Mouse (Mus musculus) intestine, postnatal 0 days (tissue): ENCODE measurements around the gene Pim1. TPM values are rescaled to one million over a fixed set of nuclear protein-coding genes. Genes with fewer than 3 reads are reported as not detected.

Experiments
- ATAC-seq: fragments of 200-750 bp; cut with Nextera tagmentation; 2 replicates; pipeline ENCODE4 v1.8.0; 2017; ENCODE audit warnings: mild to moderate bottlenecking, moderate TSS enrichment, moderate library complexity
- H3K27ac ChIP-seq: fragments of 300-500 bp; sonication (generic); 2 replicates; pipeline ENCODE4 v1.5.1; 2014; ENCODE audit warnings: mild to moderate bottlenecking, low read depth, low read length, moderate library complexity
- H3K27me3 ChIP-seq: fragments of 300-500 bp; sonication (generic); replicated peaks from 2 replicates; pipeline ENCODE4 v1.6.1; 2014; ENCODE audit warnings: low read length, mixed read lengths; ENCODE audit not compliant: control insufficient read depth, insufficient read depth
- H3K36me3 ChIP-seq: fragments of 300-500 bp; sonication (generic); 2 replicates; pipeline ENCODE4 v1.6.1; 2014; ENCODE audit warnings: mild to moderate bottlenecking, moderate library complexity; ENCODE audit not compliant: control insufficient read depth, insufficient read depth
- H3K4me1 ChIP-seq: fragments of 300-500 bp; sonication (generic); replicated peaks from 2 replicates; pipeline ENCODE4 v1.6.1; 2014; ENCODE audit warnings: antibody characterized with exemption, low read length, mixed read lengths; ENCODE audit not compliant: control insufficient read depth, insufficient read depth
- H3K4me2 ChIP-seq: fragments of 300-500 bp; sonication (generic); replicated peaks from 2 replicates; pipeline ENCODE4 v1.6.1; 2014; ENCODE audit warnings: low read depth, mild to moderate bottlenecking, moderate library complexity
- H3K4me3 ChIP-seq: fragments of 300-500 bp; sonication (generic); 2 replicates; pipeline ENCODE4 v1.5.1; 2014; ENCODE audit warnings: low read depth, low read length
- H3K9ac ChIP-seq: fragments of 300-500 bp; sonication (generic); 2 replicates; pipeline ENCODE4 v1.6.1; 2014; ENCODE audit warnings: mild to moderate bottlenecking, low read depth, low read length
- H3K9me3 ChIP-seq: fragments of 300-500 bp; sonication (generic); 2 replicates; pipeline ENCODE4 v1.6.1; 2016; ENCODE audit warnings: mixed run types; ENCODE audit not compliant: control insufficient read depth
- CTCF ChIP-seq: sonication (generic); IDR thresholded peaks from 2 replicates; pipeline ENCODE4 v1.5.1; 2016; ENCODE audit warnings: low read depth, mild to moderate bottlenecking, control low read depth, antibody characterized with exemption, moderate library complexity
- WGBS: fragments of 180-500 bp; shearing (Covaris S2); extraction: QIAGEN DNeasy Blood & Tissue Kit; methylation state at CpG from one replicate; pipeline ENCODE4 v1.1.7; 2014; 5-methylcytosine and 5-hydroxymethylcytosine counted together
- polyA plus RNA-seq: library from polyadenylated mRNA; unstranded; fragments of >200 nt; fragmentation: Nextera tagmentation; extraction: Ambion mirVana; gene quantifications from 2 replicates; pipeline ENCODE4 v1.2.1, GENCODE M21; 2015

Gene Pim1
- 16.8 and 18.9 TPM in 2 replicates for polyA plus RNA-seq

DNA sequence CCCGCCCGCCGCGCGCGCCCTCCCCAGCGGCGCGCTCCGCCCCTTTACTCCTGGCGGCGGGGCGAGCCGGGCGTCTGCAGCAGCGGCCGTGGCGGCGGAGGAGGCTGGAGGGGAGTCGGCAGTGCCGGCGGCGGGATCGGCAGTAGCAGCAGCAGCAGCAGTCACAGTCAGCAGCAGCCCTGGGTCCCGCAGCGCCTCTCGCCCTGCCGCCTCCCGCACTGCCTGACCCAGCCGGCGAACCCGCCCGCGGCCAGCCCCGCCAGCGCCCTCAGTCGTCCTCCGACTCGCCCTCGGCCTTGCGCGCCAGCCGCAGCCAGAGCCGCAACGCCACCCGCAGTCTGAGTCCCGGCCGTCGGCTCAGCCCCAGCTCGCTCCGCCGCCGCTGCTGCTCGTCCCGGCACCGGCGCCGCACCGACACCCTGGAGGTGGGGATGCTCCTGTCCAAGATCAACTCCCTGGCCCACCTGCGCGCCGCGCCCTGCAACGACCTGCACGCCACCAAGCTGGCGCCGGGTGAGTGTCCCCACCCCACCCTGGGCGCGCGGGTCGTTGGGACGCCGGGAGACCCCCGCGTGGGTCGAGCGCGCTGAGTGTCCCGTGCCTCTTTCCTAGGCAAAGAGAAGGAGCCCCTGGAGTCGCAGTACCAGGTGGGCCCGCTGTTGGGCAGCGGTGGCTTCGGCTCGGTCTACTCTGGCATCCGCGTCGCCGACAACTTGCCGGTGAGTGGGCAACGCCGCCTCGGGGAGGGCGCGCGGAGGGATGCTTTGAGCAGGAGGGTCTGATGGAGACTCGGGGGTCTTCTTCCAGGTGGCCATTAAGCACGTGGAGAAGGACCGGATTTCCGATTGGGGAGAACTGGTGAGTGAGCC is at the start of gene Pim1:
Gene Pim1 (plus strand): TSS at position 41 of the 869 bp plus-strand sequence.
- Histone ChIP-seq H3K4me3 (peak within 1 kb of the TSS; percentile 96), H3K36me3 (peaks cover 19% of the 10 kb centered on the region), H3K4me2 (peak within 1 kb of the TSS; percentile 89), H3K9ac (peak within 1 kb of the TSS; percentile 95), H3K4me1 (peaks cover 14% of the 10 kb centered on the region; the same call in 1 of the 2 replicates), H3K9me3 (no peaks in the 10 kb centered on the region), H3K27ac (peak within 1 kb of the TSS; percentile 95), H3K27me3 (no peaks in the 10 kb centered on the region)
- peak; percentile 29 for TF ChIP-seq CTCF
- peak; percentile 34; the same call in 1 of the 2 replicates for ATAC-seq
- WGBS: under 1% methylated on average over 73 of the region's 99 CpGs

DNA sequence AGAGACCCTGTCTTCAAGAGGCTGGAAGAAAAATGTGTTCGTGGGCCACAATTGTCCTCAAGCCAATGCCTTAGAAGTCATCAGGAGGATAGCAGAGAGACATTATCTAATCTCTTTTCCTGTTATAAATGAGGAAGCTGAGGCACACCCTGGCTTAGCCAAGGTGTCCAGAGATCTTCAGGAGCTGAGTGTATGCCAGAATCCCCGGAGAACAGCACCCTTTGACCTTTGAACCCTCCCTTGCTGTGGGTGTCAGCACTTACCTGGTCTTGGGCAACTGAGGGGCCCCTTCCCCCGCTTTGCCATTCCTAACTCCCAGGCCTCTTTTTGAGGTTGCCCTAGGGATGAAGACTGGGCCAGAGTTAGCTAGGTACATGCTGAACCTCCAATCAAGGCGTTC is 49.0 kb upstream of the Pim1 start:
- H3K9ac ChIP-seq: no peak overlapping the region
- no peak overlapping the region for H3K4me3 ChIP-seq
- no peaks in the 10 kb centered on the region for H3K9me3 ChIP-seq
- H3K4me2 ChIP-seq: peak overlapping the region; percentile 21; the same call in 1 of the 2 replicates
- H3K27me3 ChIP-seq: no peaks in the 10 kb centered on the region
- peak; percentile 54 for ATAC-seq
- H3K27ac ChIP-seq: peak overlapping the region; percentile 86
- H3K36me3 ChIP-seq: no peaks in the 10 kb centered on the region
- no peak for TF ChIP-seq CTCF
- WGBS: 37% methylated on average over 4 of the region's 4 CpGs
- H3K4me1 ChIP-seq: peaks cover 21% of the 10 kb centered on the region

- H3K27me3 ChIP-seq: no peaks in the 10 kb centered on the region
- no peak overlapping the region for H3K9ac ChIP-seq
- peaks cover 21% of the 10 kb centered on the region for H3K4me1 ChIP-seq
- peak; percentile 42 for ATAC-seq
- H3K9me3 ChIP-seq: no peaks in the 10 kb centered on the region
- TF ChIP-seq CTCF: no peak
- H3K4me3 ChIP-seq: no peak overlapping the region
- 26% methylated on average over 7 of the region's 7 CpGs for WGBS
- H3K4me2 ChIP-seq: peak overlapping the region; percentile 21; the same call in 1 of the 2 replicates
- peak overlapping the region; percentile 86 for H3K27ac ChIP-seq
- no peaks in the 10 kb centered on the region for H3K36me3 ChIP-seq
Observed at GRCm38 (mm10) chr17:29442131-29442557, 48.4 kb upstream of the Pim1 start.

DNA sequence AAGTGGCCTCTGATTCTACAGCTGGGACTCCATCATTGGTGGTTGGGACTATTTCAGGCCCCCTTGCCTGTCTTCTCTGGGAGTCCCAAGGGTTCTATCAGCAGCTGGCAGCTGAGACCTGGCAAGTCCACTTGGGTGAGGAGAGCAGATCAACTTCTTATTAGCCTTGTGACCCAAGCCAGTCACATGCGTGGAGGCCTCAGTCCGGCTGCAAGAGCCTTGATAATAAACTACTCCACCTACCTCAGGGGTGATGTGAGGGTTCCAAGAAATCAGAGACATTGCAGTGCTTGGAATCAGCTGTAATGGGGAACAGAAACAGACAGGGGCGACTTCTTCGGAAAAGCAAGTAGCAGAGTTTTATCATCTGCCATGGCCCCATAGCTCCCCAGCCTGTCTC is 46.8 kb upstream of the Pim1 start:
- Histone ChIP-seq H3K4me3 (no peak overlapping the region), H3K9me3 (no peaks in the 10 kb centered on the region), H3K27ac (peak overlapping the region; percentile 71; the same call in 1 of the 2 replicates), H3K36me3 (no peaks in the 10 kb centered on the region), H3K9ac (no peak overlapping the region), H3K4me2 (no peak overlapping the region), H3K27me3 (no peaks in the 10 kb centered on the region), H3K4me1 (peaks cover 17% of the 10 kb centered on the region)
- no peak for ATAC-seq
- 0 out of 2 replicates have a peak, but pooled peaks have one; percentile 4 for TF ChIP-seq CTCF
- WGBS: 46% methylated on average over 4 of the region's 4 CpGs

GRCm38 (mm10) chr17:29445072-29445471 is 45.5 kb upstream of the Pim1 start:
- H3K27ac ChIP-seq: no peak overlapping the region
- no peaks in the 10 kb centered on the region for H3K36me3 ChIP-seq
- TF ChIP-seq CTCF: no peak
- H3K9ac ChIP-seq: no peak overlapping the region
- H3K9me3 ChIP-seq: no peaks in the 10 kb centered on the region
- H3K27me3 ChIP-seq: no peaks in the 10 kb centered on the region
- H3K4me1 ChIP-seq: peaks cover 16% of the 10 kb centered on the region
- no peak overlapping the region for H3K4me3 ChIP-seq
- 16% methylated on average over 8 of the region's 8 CpGs for WGBS
- no peak overlapping the region for H3K4me2 ChIP-seq
- ATAC-seq: no peak

GRCm38 (mm10) chr17:29447323-29447722 is 43.2 kb upstream of the Pim1 start:
- WGBS: 45% methylated on average over 3 of the region's 3 CpGs
- Histone ChIP-seq H3K9ac (no peak overlapping the region), H3K4me3 (no peak overlapping the region), H3K27me3 (no peaks in the 10 kb centered on the region), H3K4me1 (peaks cover 7% of the 10 kb centered on the region), H3K27ac (no peak overlapping the region), H3K4me2 (no peak overlapping the region), H3K9me3 (no peaks in the 10 kb centered on the region), H3K36me3 (no peaks in the 10 kb centered on the region; the same call in 1 of the 2 replicates)
- no peak for ATAC-seq
- no peak for TF ChIP-seq CTCF
